Mouse (Mus musculus) small intestine, adult 2 months (tissue): ENCODE measurements at regions not wholly inside any gene's neighbourhood (a gene's known extent, or its start where the extent isn't known, plus 50 kb on each side); places are given as distances from the start of the nearest gene placed in this dataset.

Experiments used
- CTCF ChIP-seq: fragments of 200-500 bp; IDR thresholded peaks from 2 replicates; pipeline ENCODE4 v1.5.1; 2012; ENCODE audit warnings: low read depth, mild to moderate bottlenecking, control low read depth, inconsistent platforms, low read length, moderate library complexity, mixed read lengths; ENCODE audit not compliant: insufficient replicate concordance, insufficient read length; ENCODE audit errors: extremely low read depth
- POLR2A ChIP-seq: fragments of 200-500 bp; IDR thresholded peaks from 2 replicates; pipeline ENCODE4 v1.6.1; 2012; ENCODE audit warnings: low read depth, mild to moderate bottlenecking, control low read depth, inconsistent platforms, low read length, moderate library complexity

DNA sequence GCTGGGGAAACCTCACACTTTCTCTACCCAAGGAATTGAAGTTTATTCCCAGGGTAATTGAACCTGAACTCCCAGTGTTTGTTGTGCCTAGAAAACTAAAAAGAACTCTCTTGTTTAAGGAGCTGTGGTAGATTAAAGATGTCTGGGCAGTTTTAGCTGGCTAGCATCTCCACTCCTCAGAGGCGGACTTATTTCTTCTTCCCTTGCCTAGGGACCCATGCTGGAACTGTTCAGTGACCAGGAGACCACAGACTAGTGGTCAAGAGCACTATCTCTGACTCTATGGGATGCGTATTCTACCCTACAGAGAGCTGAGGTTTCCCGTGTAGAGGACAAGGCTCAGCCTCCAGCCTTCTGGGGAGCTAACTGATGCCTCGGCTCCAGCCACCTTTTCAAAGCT, 274.3 kb downstream of the Zfp704 start:
- no peak for TF ChIP-seq CTCF
- TF ChIP-seq POLR2A: no peak
